Mouse (Mus musculus) frontal cortex, adult 2 months (tissue): Measurements from ENCODE around the gene Alkbh4. TPM values are rescaled to one million over a fixed set of nuclear protein-coding genes. Genes with fewer than 3 reads are reported as not detected.
A peak's percentile ranks its signal among the peaks of the same experiment; 100 is the strongest.
"Not testable (repeated sequence)": the region's sequence is repeated elsewhere in the genome, so short reads cannot be mapped to it uniquely, and the experiment has no call there.

Source experiments
- DNase-seq, 2 experiments: peaks; one replicate each; pipeline ENCODE4 v3.0.0; 2022; ENCODE audit warnings: low spot score in 1 of 2; ENCODE audit errors: extremely low spot score in 1 of 2
- polyA plus RNA-seq: library from polyadenylated mRNA; depleted of rRNA; stranded (reverse); fragments of >200 nt; gene quantifications from 2 replicates; pipeline ENCODE4 v1.2.3, GENCODE M21; 2012

Gene Alkbh4
- polyA plus RNA-seq, 1 experiment = 12.1 TPM

- DNase-seq = peak in 1 of 2 experiments; percentile 24
Observed at GRCm38 (mm10) chr5:136140057-136140482, 4.1 kb downstream of the Alkbh4 start.

GRCm38 (mm10) chr5:136142746-136143145 lies 6.8 kb downstream of the Alkbh4 start:
- DNase-seq = no peak

- DNase-seq = no peak
Observed at GRCm38 (mm10) chr5:136143161-136143755, 7.3 kb downstream of the Alkbh4 start.

- no peak for DNase-seq
Observed at GRCm38 (mm10) chr5:136144606-136145430, 8.9 kb downstream of the Alkbh4 start.

GRCm38 (mm10) chr5:136146936-136147335 lies 11.0 kb downstream of the Alkbh4 start:
- DNase-seq = no peak

- no peak for DNase-seq
Observed at GRCm38 (mm10) chr5:136147704-136148103, 11.8 kb downstream of the Alkbh4 start.

GRCm38 (mm10) chr5:136149134-136149576 lies 13.2 kb downstream of the Alkbh4 start:
- not testable (repeated sequence) for DNase-seq

GRCm38 (mm10) chr5:136152365-136152764 lies 16.4 kb downstream of the Alkbh4 start:
- no peak for DNase-seq

GRCm38 (mm10) chr5:136155399-136155798 lies 19.5 kb downstream of the Alkbh4 start:
- no peak for DNase-seq

GRCm38 (mm10) chr5:136160084-136160483 lies 24.1 kb downstream of the Alkbh4 start:
- DNase-seq = not testable (repeated sequence)

- DNase-seq = no peak
Observed at GRCm38 (mm10) chr5:136163807-136164474, 28.0 kb downstream of the Alkbh4 start.

GRCm38 (mm10) chr5:136165246-136165645 lies 29.3 kb downstream of the Alkbh4 start:
- no peak for DNase-seq

GRCm38 (mm10) chr5:136167296-136167695 lies 31.4 kb downstream of the Alkbh4 start:
- no peak for DNase-seq

- no peak for DNase-seq
Observed at GRCm38 (mm10) chr5:136168071-136168470, 32.1 kb downstream of the Alkbh4 start.

GRCm38 (mm10) chr5:136169626-136170511 lies 33.9 kb downstream of the Alkbh4 start:
- DNase-seq = peak; percentile 28 to 56

GRCm38 (mm10) chr5:136170512-136171362 lies 34.8 kb downstream of the Alkbh4 start, which contains the start of gene Orai2:
Orai2 (minus strand) TSS chr5:136170713.
- DNase-seq = peak; percentile 66 to 85

- no peak for DNase-seq
Observed at GRCm38 (mm10) chr5:136171363-136172341, 35.7 kb downstream of the Alkbh4 start.

GRCm38 (mm10) chr5:136172939-136173338 lies 37.0 kb downstream of the Alkbh4 start:
- no peak for DNase-seq
